Mouse (Mus musculus) C2C12 (cell line): ENCODE data around the gene Polr2c. TPM values are rescaled to one million over a fixed set of nuclear protein-coding genes. Genes with fewer than 3 reads are reported as not detected.
"Not testable (repeated sequence)": the region's sequence is repeated elsewhere in the genome, so short reads cannot be mapped to it uniquely, and the experiment has no call there.

Experiments
- H3K27me3 ChIP-seq: one replicate; pipeline ENCODE4 v1.6.1; 2011; ENCODE audit not compliant: control insufficient read depth, insufficient read depth, insufficient read length
- H3K36me3 ChIP-seq: one replicate; pipeline ENCODE4 v1.6.1; 2011; ENCODE audit not compliant: control insufficient read depth, insufficient read depth
- H3K4me3 ChIP-seq: one replicate; pipeline ENCODE4 v1.5.1; 2011; ENCODE audit warnings: mild to moderate bottlenecking, control low read depth; ENCODE audit not compliant: poor library complexity, insufficient read depth, severe bottlenecking
- H3K79me2 ChIP-seq: one replicate; pipeline ENCODE4 v1.6.1; 2011; ENCODE audit not compliant: control insufficient read depth, insufficient read depth
- H3K79me3 ChIP-seq: one replicate; pipeline ENCODE4 v1.6.1; 2011; ENCODE audit warnings: low read depth, control low read depth
- H3ac ChIP-seq: one replicate; pipeline ENCODE3; 2011; ENCODE audit warnings: low read depth; ENCODE audit not compliant: control insufficient read depth, insufficient read length
- CEBPB ChIP-seq: IDR thresholded peaks from one replicate; pipeline ENCODE4 v1.6.1; 2011; ENCODE audit warnings: low read depth, mild to moderate bottlenecking, control low read depth, moderate library complexity
- CTCF ChIP-seq: IDR thresholded peaks from one replicate; pipeline ENCODE4 v1.5.1; 2011; ENCODE audit not compliant: control insufficient read depth, insufficient read depth, insufficient read length
- FOSL1 ChIP-seq: IDR thresholded peaks from one replicate; pipeline ENCODE4 v1.8.0; 2011; ENCODE audit warnings: mild to moderate bottlenecking, low read length; ENCODE audit not compliant: poor library complexity, insufficient read depth, severe bottlenecking
- MAX ChIP-seq: IDR thresholded peaks from one replicate; pipeline ENCODE4 v1.6.1; 2011; ENCODE audit warnings: mild to moderate bottlenecking, control low read depth
- MYOD1 ChIP-seq: IDR thresholded peaks from one replicate; pipeline ENCODE4 v1.6.1; 2011; ENCODE audit warnings: low read depth; ENCODE audit not compliant: control insufficient read depth, insufficient read length
- MYOG ChIP-seq: IDR thresholded peaks from one replicate; pipeline ENCODE4 v1.6.1; 2011; ENCODE audit not compliant: control insufficient read depth, insufficient read length; ENCODE audit errors: extremely low read depth
- USF1 ChIP-seq: IDR thresholded peaks from one replicate; pipeline ENCODE4 v1.6.1; 2011; ENCODE audit warnings: low read depth, mild to moderate bottlenecking, control low read depth, moderate library complexity
- polyA plus RNA-seq: library from polyadenylated mRNA; unstranded; fragments of >200 nt; fragmentation: generic; extraction: Trizol; gene quantifications from one replicate; pipeline ENCODE4 v1.2.1, GENCODE M21; 2012; ENCODE audit warnings: missing spikeins

The Polr2c gene
- polyA plus RNA-seq, 1 experiment, result 124 TPM

DNA sequence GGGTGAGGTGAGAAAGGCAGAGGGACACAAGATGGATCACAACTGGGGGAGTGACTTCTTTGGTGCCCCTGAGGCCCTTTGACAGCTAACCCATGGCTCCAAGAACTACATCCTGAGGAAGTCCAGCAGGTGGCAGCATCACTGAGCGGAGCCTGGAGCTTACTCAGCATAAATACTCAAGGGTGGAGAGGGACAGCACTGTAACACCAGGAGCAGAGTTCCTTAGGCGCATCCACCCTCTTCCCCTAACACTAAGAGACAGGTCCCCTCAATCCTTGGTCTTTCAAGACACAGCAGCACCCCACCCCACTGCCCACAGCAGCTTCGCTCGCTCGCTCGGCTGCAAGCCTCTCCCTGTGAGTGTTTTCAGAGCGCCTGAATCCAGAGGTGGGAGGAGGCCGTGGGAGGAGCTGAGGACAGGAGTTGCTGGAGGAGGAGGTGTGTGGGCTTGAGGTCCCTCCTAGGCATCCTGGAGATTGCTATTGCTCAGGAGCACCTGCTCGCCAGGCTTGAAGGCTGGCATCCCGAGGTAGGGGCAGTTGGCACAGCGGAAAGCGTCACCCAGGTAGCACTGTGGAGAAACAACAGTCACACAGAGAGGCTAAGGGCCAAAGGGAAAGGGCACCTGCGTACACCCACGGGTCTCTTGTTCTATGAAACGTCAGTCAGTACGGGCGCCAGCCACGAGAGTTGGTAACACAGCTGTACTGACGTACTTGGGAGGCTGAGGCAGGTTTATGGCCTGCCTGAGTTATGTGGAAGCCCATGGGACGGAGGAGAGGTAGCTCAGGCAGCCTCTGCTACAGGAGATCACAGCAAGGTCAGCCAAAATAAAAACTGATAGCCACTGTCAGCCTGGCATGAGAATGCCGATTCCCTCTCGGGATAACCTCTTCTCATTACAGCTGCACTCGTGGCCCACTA, 34.4 kb upstream of the Polr2c start:
- H3K79me3 ChIP-seq, result no peaks in the 10 kb centered on the region
- H3K36me3 ChIP-seq, result peaks cover 88% of the 10 kb centered on the region
- no peaks in the 10 kb centered on the region for H3K27me3 ChIP-seq
- TF ChIP-seq MYOG, result no peak
- TF ChIP-seq CTCF, result peak; percentile 15
- H3K79me2 ChIP-seq, result no peaks in the 10 kb centered on the region
- no peak overlapping the region for H3ac ChIP-seq
- H3K4me3 ChIP-seq, result no peak overlapping the region

GRCm38 (mm10) chr8:94825170-94825569, 32.1 kb upstream of the Polr2c start:
- no peak overlapping the region for H3ac ChIP-seq
- H3K36me3 ChIP-seq, result peaks cover 90% of the 10 kb centered on the region
- peaks cover 4% of the 10 kb centered on the region for H3K79me3 ChIP-seq
- H3K27me3 ChIP-seq, result no peaks in the 10 kb centered on the region
- H3K79me2 ChIP-seq, result peaks cover 8% of the 10 kb centered on the region
- H3K4me3 ChIP-seq, result no peak overlapping the region
- no peak for TF ChIP-seq FOSL1
- no peak for TF ChIP-seq CEBPB
- no peak for TF ChIP-seq MAX
- no peak for TF ChIP-seq USF1
- TF ChIP-seq MYOD1, result no peak
- no peak for TF ChIP-seq CTCF
- TF ChIP-seq MYOG, result no peak

- H3K36me3 ChIP-seq, result peaks cover 83% of the 10 kb centered on the region
- peaks cover 18% of the 10 kb centered on the region for H3K79me2 ChIP-seq
- H3K27me3 ChIP-seq, result no peaks in the 10 kb centered on the region
- H3ac ChIP-seq, result no peak overlapping the region
- H3K4me3 ChIP-seq, result no peak overlapping the region
- peaks cover 4% of the 10 kb centered on the region for H3K79me3 ChIP-seq
- no peak for TF ChIP-seq MYOG
Measured at GRCm38 (mm10) chr8:94826210-94826609, 31.0 kb upstream of the Polr2c start.

DNA sequence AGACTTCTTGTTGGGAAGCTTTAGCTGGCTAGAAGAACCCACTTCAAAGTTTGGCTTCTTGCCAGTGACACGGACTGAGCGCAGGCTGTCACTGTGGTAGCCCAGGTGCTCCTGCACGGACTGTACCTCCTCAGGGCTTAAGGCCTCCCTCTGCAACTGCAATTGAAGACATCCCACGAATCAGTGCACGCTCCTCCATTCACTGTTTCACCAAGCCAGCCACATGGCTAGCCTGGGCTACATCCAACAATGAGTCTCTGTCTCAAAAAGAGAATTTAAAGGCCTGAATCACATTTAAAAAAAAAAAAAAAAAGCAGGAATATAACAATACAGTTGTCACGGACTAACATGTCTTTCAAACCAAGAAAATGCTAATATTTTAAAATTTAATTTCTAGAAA, 29.0 kb upstream of the Polr2c start:
- H3ac ChIP-seq, result no peak overlapping the region
- no peak overlapping the region for H3K4me3 ChIP-seq
- peaks cover 21% of the 10 kb centered on the region for H3K79me3 ChIP-seq
- no peak for TF ChIP-seq MYOG
- no peak for TF ChIP-seq FOSL1
- no peak for TF ChIP-seq CTCF
- no peak for TF ChIP-seq MAX
- no peak for TF ChIP-seq MYOD1
- TF ChIP-seq USF1, result no peak
- no peak for TF ChIP-seq CEBPB
- peaks cover 82% of the 10 kb centered on the region for H3K36me3 ChIP-seq
- H3K79me2 ChIP-seq, result peaks cover 38% of the 10 kb centered on the region
- H3K27me3 ChIP-seq, result no peaks in the 10 kb centered on the region

- not testable (repeated sequence) for H3K4me3 ChIP-seq, H3K27me3 ChIP-seq, H3ac ChIP-seq
- Histone ChIP-seq H3K36me3 (peaks cover 32% of the 10 kb centered on the region), H3K79me2 (peaks cover 79% of the 10 kb centered on the region), H3K79me3 (peaks cover 50% of the 10 kb centered on the region)
Measured at GRCm38 (mm10) chr8:94833901-94834405, 23.3 kb upstream of the Polr2c start.

GRCm38 (mm10) chr8:94835751-94836150, 21.5 kb upstream of the Polr2c start:
- H3K79me2 ChIP-seq, result peaks cover 76% of the 10 kb centered on the region
- H3K36me3 ChIP-seq, result peaks cover 21% of the 10 kb centered on the region
- H3K4me3 ChIP-seq, H3K27me3 ChIP-seq, H3ac ChIP-seq: not testable (repeated sequence)
- H3K79me3 ChIP-seq, result peaks cover 50% of the 10 kb centered on the region
